Mouse (Mus musculus): ENCODE results near the gene Unc13d. TPM values are rescaled to one million over a fixed set of nuclear protein-coding genes. Genes with fewer than 3 reads are reported as not detected.

Gene Unc13d
- polyA plus RNA-seq, 1 experiment, result 9.1 TPM

DNA sequence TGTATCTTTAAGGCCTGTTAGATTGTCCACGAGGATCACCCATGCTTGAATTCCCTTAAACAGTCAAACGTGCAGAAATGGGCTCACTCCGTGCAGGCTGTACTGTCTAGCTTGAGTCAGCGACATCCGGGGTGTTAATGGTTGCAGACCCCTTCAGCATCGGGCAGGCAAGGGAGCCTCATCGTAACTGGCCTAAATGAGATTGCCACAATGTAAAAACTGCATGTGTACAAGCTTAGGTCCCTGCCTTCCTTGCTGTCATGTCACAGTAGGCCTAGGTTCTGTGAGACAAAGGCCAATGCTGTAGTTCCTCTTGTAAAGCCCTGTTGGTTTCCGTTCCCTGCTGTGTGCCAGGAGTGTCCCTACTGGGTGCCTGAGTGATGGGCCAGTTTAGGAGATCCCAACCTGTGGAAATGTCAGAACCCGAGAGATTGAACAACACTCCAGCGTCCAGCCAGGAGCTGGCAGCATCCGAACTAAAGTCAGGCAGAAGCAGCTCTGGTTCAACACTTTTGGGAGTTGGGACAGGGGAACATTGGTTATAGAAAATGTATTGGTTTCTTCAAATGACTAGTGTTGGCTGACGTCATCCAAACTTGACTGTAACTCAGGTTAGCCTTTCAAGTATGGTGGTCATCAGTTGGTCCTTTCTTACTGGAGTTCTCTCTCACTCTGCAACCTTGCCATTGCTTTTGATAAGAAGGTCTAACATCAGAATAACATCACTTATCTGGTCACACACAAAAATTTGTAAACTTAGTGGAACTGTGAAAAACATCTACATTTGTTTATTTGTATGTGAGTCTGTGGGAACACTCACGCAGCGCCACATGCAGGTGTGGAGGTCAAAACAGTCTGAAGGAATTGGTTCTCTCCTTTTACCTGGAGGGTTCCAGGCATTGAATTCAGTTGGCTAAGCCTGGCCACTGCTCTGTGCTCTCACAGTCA, 46.6 kb downstream of the Unc13d start:
- no peaks in the 10 kb centered on the region for H3K27me3 ChIP-seq (ENCODE audit: control insufficient read depth, insufficient read depth, insufficient read length)
- peak overlapping the region; percentile 65 for H3ac ChIP-seq (ENCODE audit: control insufficient read depth, insufficient read length)
- peak overlapping the region; percentile 67 for H3K4me3 ChIP-seq
- H3K4me2 ChIP-seq (ENCODE audit: low read depth), result peak overlapping the region; percentile 94
- H3K36me3 ChIP-seq (ENCODE audit: control insufficient read depth, insufficient read depth), result no peaks in the 10 kb centered on the region
- TF ChIP-seq POLR2AphosphoS2 (IDR thresholded peaks at IDR 0.05; ENCODE audit: insufficient read length, low read depth) (peak; percentile 64), MYOD1 (IDR thresholded peaks at IDR 0.05; ENCODE audit: control insufficient read depth in 1 of 3, insufficient read length in 2 of 3, low read depth in 2 of 3) (no peak)
- peaks cover 57% of the 10 kb centered on the region for H3K79me2 ChIP-seq (ENCODE audit: control insufficient read depth, insufficient read depth)

DNA sequence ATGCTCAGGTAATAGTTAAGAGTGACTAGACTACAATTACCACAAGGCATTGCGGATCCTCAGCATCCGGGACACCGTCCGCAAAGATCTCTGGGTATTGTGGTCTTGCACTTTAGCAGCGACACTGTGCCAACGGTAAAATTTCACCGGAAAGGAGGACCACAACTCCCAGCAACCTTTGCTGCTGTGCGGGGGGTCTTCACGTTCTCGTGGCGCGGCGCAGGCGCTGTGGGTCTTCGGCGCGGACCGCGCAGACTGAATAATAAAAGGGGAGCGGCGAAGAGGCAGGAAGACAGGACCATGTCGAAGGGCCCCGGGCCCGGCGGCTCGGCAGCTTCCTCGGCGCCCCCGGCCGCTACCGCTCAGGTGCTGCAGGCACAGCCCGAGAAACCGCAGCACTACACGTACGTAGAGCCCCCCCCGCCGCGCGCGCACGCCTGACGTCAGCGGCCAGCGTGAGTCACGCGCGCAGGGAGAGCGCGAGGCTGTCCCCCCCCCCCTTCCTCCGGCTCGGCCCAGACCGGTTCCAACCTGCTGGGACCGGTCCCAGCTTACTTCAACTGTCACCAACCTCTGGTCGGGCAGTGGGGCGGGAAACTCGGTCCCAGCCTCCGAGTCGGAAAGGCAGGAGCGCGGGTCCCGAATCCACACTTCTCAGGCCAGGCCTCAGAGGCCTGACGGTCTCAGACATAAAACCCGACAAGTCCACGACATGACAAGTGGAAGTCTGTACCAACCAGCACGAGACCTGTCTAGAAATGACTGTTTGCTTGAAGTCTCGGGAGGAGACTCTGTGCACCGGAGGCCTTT, 47.5 kb downstream of the Unc13d start, which contains the start of gene Unk:
TSS of gene Unk (plus strand) at position 235 of the 810 bp plus-strand sequence.
- Histone ChIP-seq H3K79me2 (ENCODE audit: control insufficient read depth, insufficient read depth) (peaks cover 48% of the 10 kb centered on the region), H3K36me3 (ENCODE audit: control insufficient read depth, insufficient read depth) (no peaks in the 10 kb centered on the region), H3K27me3 (ENCODE audit: control insufficient read depth, insufficient read depth, insufficient read length) (no peaks in the 10 kb centered on the region), H3ac (ENCODE audit: control insufficient read depth, insufficient read length) (peak within 1 kb of the TSS; percentile 65), H3K4me2 (ENCODE audit: low read depth) (peak within 1 kb of the TSS; percentile 94), H3K4me3 (peak within 1 kb of the TSS; percentile 67)
- TF ChIP-seq POLR2AphosphoS2 (IDR thresholded peaks at IDR 0.05; ENCODE audit: insufficient read length, low read depth), result no peak
- peak; percentile 54 for TF ChIP-seq POLR2A (IDR thresholded peaks at IDR 0.05; ENCODE audit: insufficient read length, low read depth)
- no peak for TF ChIP-seq E2F4 (IDR thresholded peaks at IDR 0.05; ENCODE audit: insufficient read depth)
- TF ChIP-seq USF1 (IDR thresholded peaks at IDR 0.05; ENCODE audit: low read depth), result no peak
- TF ChIP-seq TCF12 (IDR thresholded peaks at IDR 0.05; ENCODE audit: insufficient read depth, poor library complexity, severe bottlenecking), result no peak
- no peak for TF ChIP-seq REST (IDR thresholded peaks at IDR 0.05; ENCODE audit: insufficient read depth, insufficient read length)
- peak in 1 of 3 experiments; percentile 21 for TF ChIP-seq MYOD1 (IDR thresholded peaks at IDR 0.05; ENCODE audit: control insufficient read depth in 1 of 3, insufficient read length in 2 of 3, low read depth in 2 of 3)
- TF ChIP-seq MYOG (IDR thresholded peaks at IDR 0.05; ENCODE audit: control insufficient read depth in 1 of 3, insufficient read depth in 1 of 3, insufficient read length in 2 of 3, low read depth in 2 of 3), result peak in 1 of 3 experiments; percentile 35
- peak; percentile 71 for TF ChIP-seq SRF (IDR thresholded peaks at IDR 0.05; ENCODE audit: control insufficient read depth, insufficient read length, low read depth)
- no peak for TF ChIP-seq CEBPB (IDR thresholded peaks at IDR 0.05; ENCODE audit: insufficient read depth, poor library complexity, severe bottlenecking)
- no peak for TF ChIP-seq MAX (IDR thresholded peaks at IDR 0.05; ENCODE audit: low read depth)
- TF ChIP-seq TCF3 (IDR thresholded peaks at IDR 0.05; ENCODE audit: insufficient read length, low read depth), result no peak

DNA sequence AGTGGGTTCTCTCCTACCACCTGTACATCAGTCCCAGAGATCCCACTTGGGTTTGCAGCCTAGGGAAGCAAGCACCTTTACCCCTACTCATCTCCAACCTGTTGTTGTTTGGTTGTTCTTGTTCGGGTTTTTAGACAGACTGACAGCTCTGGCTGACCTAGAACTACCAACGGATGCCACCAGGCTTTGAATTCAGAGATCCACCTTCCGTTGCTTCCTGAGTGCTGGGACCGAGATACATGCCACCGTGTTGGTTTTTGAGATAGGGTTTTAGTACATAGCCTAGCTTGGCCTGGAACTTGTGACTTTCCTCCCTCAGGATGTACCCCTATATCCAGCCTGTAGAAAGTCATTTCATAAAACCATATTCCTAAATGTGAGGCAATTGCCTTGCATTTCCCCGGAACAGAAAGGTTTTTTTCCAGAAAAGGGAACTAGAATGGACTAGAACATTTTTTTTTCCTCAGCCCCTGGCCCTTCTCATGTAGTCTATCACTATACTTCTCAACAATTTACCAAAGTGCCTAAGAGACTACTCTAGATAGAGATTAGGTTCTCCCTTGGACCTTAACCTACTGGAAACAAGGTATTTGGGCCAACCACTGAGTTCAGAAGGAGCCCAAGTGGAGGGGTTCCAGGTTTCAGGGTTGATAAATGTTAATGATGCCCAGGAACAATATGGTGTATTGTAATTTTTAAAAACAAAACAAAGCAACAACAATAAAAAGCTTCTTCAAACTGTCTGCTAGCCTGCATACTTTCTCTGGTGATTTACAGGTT, 48.5 kb downstream of the Unc13d start:
- peak overlapping the region; percentile 67 for H3K4me3 ChIP-seq
- H3K27me3 ChIP-seq (ENCODE audit: control insufficient read depth, insufficient read depth, insufficient read length), result no peaks in the 10 kb centered on the region
- TF ChIP-seq USF1 (IDR thresholded peaks at IDR 0.05; ENCODE audit: low read depth) (no peak), TCF12 (IDR thresholded peaks at IDR 0.05; ENCODE audit: insufficient read depth, poor library complexity, severe bottlenecking) (no peak), REST (IDR thresholded peaks at IDR 0.05; ENCODE audit: insufficient read depth, insufficient read length) (no peak), TCF3 (IDR thresholded peaks at IDR 0.05; ENCODE audit: insufficient read length, low read depth) (no peak), SRF (IDR thresholded peaks at IDR 0.05; ENCODE audit: control insufficient read depth, insufficient read length, low read depth) (no peak), E2F4 (IDR thresholded peaks at IDR 0.05; ENCODE audit: insufficient read depth) (no peak), MYOD1 (IDR thresholded peaks at IDR 0.05; ENCODE audit: control insufficient read depth in 1 of 3, insufficient read length in 2 of 3, low read depth in 2 of 3) (no peak), MAX (IDR thresholded peaks at IDR 0.05; ENCODE audit: low read depth) (no peak), MYOG (IDR thresholded peaks at IDR 0.05; ENCODE audit: control insufficient read depth in 1 of 3, insufficient read depth in 1 of 3, insufficient read length in 2 of 3, low read depth in 2 of 3) (no peak), CEBPB (IDR thresholded peaks at IDR 0.05; ENCODE audit: insufficient read depth, poor library complexity, severe bottlenecking) (no peak), POLR2A (IDR thresholded peaks at IDR 0.05; ENCODE audit: insufficient read length, low read depth) (no peak), POLR2AphosphoS2 (IDR thresholded peaks at IDR 0.05; ENCODE audit: insufficient read length, low read depth) (no peak)
- peaks cover 38% of the 10 kb centered on the region for H3K79me2 ChIP-seq (ENCODE audit: control insufficient read depth, insufficient read depth)
- H3K36me3 ChIP-seq (ENCODE audit: control insufficient read depth, insufficient read depth), result no peaks in the 10 kb centered on the region
- H3K4me2 ChIP-seq (ENCODE audit: low read depth), result peak overlapping the region; percentile 90
- H3ac ChIP-seq (ENCODE audit: control insufficient read depth, insufficient read length), result no peak overlapping the region

DNA sequence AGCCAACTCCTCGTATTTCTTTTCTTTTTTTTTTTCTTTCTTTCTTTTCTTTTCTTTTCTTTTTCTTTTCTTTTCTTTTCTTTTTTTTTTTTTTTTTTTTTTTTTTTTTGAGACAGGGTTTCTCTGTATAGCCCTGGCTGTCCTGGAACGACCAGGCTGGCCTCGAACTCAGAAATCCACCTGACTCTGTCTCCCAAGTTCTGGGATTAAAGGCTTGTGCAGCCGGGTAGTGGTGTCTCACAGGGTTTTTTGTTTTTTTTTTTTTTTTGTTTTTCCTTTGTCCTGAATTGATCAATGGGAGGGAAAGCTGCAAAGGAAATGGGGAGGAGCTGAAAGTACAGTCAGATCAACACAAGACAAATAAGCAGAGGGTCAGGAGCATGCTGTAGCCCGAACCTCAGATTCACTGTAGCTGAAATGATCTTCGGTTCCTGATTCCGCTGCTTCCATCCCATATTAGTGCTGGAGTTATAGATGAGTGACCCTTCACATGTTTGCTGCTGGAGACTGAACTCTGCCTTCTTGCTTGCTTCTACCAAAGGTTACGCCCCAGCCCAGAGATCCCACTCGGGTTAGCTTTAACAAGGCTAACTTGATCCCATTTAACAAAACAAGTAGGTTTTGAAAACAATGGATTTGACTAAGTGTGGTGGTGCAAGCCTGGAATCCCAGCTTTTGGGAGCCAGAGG, 49.4 kb downstream of the Unc13d start:
- H3K4me2 ChIP-seq (ENCODE audit: low read depth), result peak overlapping the region; percentile 51
- no peak overlapping the region for H3ac ChIP-seq (ENCODE audit: control insufficient read depth, insufficient read length)
- H3K79me2 ChIP-seq (ENCODE audit: control insufficient read depth, insufficient read depth), result peaks cover 33% of the 10 kb centered on the region
- peaks cover 2% of the 10 kb centered on the region for H3K36me3 ChIP-seq (ENCODE audit: control insufficient read depth, insufficient read depth)
- H3K4me3 ChIP-seq, result no peak overlapping the region
- TF ChIP-seq TCF12 (IDR thresholded peaks at IDR 0.05; ENCODE audit: insufficient read depth, poor library complexity, severe bottlenecking) (no peak), REST (IDR thresholded peaks at IDR 0.05; ENCODE audit: insufficient read depth, insufficient read length) (no peak), POLR2AphosphoS2 (IDR thresholded peaks at IDR 0.05; ENCODE audit: insufficient read length, low read depth) (no peak), TCF3 (IDR thresholded peaks at IDR 0.05; ENCODE audit: insufficient read length, low read depth) (no peak), MAX (IDR thresholded peaks at IDR 0.05; ENCODE audit: low read depth) (no peak), POLR2A (IDR thresholded peaks at IDR 0.05; ENCODE audit: insufficient read length, low read depth) (no peak), SRF (IDR thresholded peaks at IDR 0.05; ENCODE audit: control insufficient read depth, insufficient read length, low read depth) (no peak), USF1 (IDR thresholded peaks at IDR 0.05; ENCODE audit: low read depth) (no peak), MYOD1 (IDR thresholded peaks at IDR 0.05; ENCODE audit: control insufficient read depth in 1 of 3, insufficient read length in 2 of 3, low read depth in 2 of 3) (no peak), E2F4 (IDR thresholded peaks at IDR 0.05; ENCODE audit: insufficient read depth) (no peak), MYOG (IDR thresholded peaks at IDR 0.05; ENCODE audit: control insufficient read depth in 1 of 3, insufficient read depth in 1 of 3, insufficient read length in 2 of 3, low read depth in 2 of 3) (no peak), CEBPB (IDR thresholded peaks at IDR 0.05; ENCODE audit: insufficient read depth, poor library complexity, severe bottlenecking) (no peak)
- H3K27me3 ChIP-seq (ENCODE audit: control insufficient read depth, insufficient read depth, insufficient read length), result no peaks in the 10 kb centered on the region
